Mouse (Mus musculus): ENCODE measurements at regions not wholly inside any gene's neighbourhood (a gene's known extent, or its start where the extent isn't known, plus 50 kb on each side); places are given as distances from the start of the nearest gene placed in this dataset.

DNA sequence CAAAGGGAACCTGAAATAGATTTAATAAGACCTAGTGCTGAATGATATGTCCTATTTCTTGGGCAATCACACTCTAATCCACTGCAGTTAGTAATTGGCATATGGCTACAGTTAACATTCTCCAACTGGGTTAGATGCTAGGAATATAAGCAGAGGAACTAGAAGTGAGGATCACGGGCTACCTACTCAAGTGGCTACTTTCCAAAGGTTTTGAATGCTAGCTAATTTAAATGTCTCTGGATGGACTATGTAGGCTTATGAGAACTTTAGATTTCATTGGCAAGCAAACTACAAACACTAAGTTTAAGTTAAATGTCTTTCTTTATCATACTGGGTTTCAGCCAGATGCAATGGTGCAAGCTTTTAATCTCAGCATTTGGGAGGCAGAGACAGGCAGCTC lies 166.6 kb downstream of the Ifng start:
- WGBS, result 92% methylated on average over 1 of the region's 1 CpGs
- no peak overlapping the region for H3K4me3 ChIP-seq (ENCODE audit: control insufficient read depth, insufficient read depth, low read length)
- no peaks in the 10 kb centered on the region for H3K27me3 ChIP-seq (ENCODE audit: control insufficient read depth, insufficient read depth, low read length)
- DNase-seq, result no peak
- no peaks in the 10 kb centered on the region; the same call in 1 of the 2 replicates for H3K4me1 ChIP-seq (replicated peaks; ENCODE audit: control insufficient read depth, insufficient read depth, low read length)
- H3K27ac ChIP-seq (ENCODE audit: control insufficient read depth, insufficient read depth, low read length), result no peak overlapping the region
- TF ChIP-seq CTCF (IDR thresholded peaks at IDR 0.05; ENCODE audit: borderline replicate concordance, control insufficient read depth, extremely low read depth, insufficient read depth, low read length, poor library complexity) (no peak), POLR2A (IDR thresholded peaks at IDR 0.05; ENCODE audit: control insufficient read depth, extremely low read depth, insufficient read depth, low read length, poor library complexity) (no peak)
- no peaks in the 10 kb centered on the region for H3K36me3 ChIP-seq (ENCODE audit: control insufficient read depth, insufficient read depth, low read length)

- TF ChIP-seq CTCF (IDR thresholded peaks at IDR 0.05; ENCODE audit: borderline replicate concordance, control insufficient read depth, extremely low read depth, insufficient read depth, low read length, poor library complexity) (no peak), POLR2A (IDR thresholded peaks at IDR 0.05; ENCODE audit: control insufficient read depth, extremely low read depth, insufficient read depth, low read length, poor library complexity) (no peak)
- no peak for DNase-seq
- WGBS, result 82% methylated on average over 4 of the region's 4 CpGs
- H3K27me3 ChIP-seq (ENCODE audit: control insufficient read depth, insufficient read depth, low read length), result no peaks in the 10 kb centered on the region
- no peaks in the 10 kb centered on the region; the same call in 1 of the 2 replicates for H3K4me1 ChIP-seq (replicated peaks; ENCODE audit: control insufficient read depth, insufficient read depth, low read length)
- no peaks in the 10 kb centered on the region for H3K36me3 ChIP-seq (ENCODE audit: control insufficient read depth, insufficient read depth, low read length)
- H3K27ac ChIP-seq (ENCODE audit: control insufficient read depth, insufficient read depth, low read length), result no peak overlapping the region
- no peak overlapping the region for H3K4me3 ChIP-seq (ENCODE audit: control insufficient read depth, insufficient read depth, low read length)
Observed at GRCm38 (mm10) chr10:118608376-118609145, 167.7 kb downstream of the Ifng start.

DNA sequence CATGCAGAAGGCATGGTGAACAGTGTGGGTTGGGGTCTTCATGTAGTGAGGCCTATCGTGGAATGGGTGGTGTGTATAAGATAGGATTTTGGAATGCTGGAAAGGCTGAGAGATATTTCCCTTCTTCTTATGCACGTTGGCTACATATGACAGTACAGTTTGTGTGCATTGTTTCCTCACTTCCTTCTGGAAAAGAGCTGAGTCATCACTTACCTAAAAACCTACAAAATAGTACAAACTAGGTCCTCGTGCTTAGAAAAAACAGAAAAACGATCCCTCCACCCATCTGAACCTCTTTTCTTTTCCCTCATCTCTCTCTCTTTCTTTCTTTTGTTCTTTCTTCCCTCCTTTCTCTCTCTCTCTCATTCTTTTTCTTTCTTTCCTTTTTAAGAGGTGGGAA lies 168.3 kb downstream of the Ifng start:
- H3K27me3 ChIP-seq (ENCODE audit: control insufficient read depth, insufficient read depth, low read length), result no peaks in the 10 kb centered on the region
- no peaks in the 10 kb centered on the region for H3K36me3 ChIP-seq (ENCODE audit: control insufficient read depth, insufficient read depth, low read length)
- no peak for TF ChIP-seq CTCF (IDR thresholded peaks at IDR 0.05; ENCODE audit: borderline replicate concordance, control insufficient read depth, extremely low read depth, insufficient read depth, low read length, poor library complexity)
- TF ChIP-seq POLR2A (IDR thresholded peaks at IDR 0.05; ENCODE audit: control insufficient read depth, extremely low read depth, insufficient read depth, low read length, poor library complexity), result no peak
- no peaks in the 10 kb centered on the region for H3K4me1 ChIP-seq (replicated peaks; ENCODE audit: control insufficient read depth, insufficient read depth, low read length)
- no peak overlapping the region for H3K4me3 ChIP-seq (ENCODE audit: control insufficient read depth, insufficient read depth, low read length)
- no peak overlapping the region for H3K27ac ChIP-seq (ENCODE audit: control insufficient read depth, insufficient read depth, low read length)
- WGBS, result 36% methylated on average over 4 of the region's 4 CpGs
- no peak for DNase-seq

- no peaks in the 10 kb centered on the region for H3K4me1 ChIP-seq (replicated peaks; ENCODE audit: control insufficient read depth, insufficient read depth, low read length)
- WGBS, result 63% methylated on average over 7 of the region's 7 CpGs
- H3K27ac ChIP-seq (ENCODE audit: control insufficient read depth, insufficient read depth, low read length), result no peak overlapping the region
- no peak overlapping the region for H3K4me3 ChIP-seq (ENCODE audit: control insufficient read depth, insufficient read depth, low read length)
- DNase-seq, result no peak
- H3K27me3 ChIP-seq (ENCODE audit: control insufficient read depth, insufficient read depth, low read length), result no peaks in the 10 kb centered on the region
- no peaks in the 10 kb centered on the region for H3K36me3 ChIP-seq (ENCODE audit: control insufficient read depth, insufficient read depth, low read length)
- TF ChIP-seq CTCF (IDR thresholded peaks at IDR 0.05; ENCODE audit: borderline replicate concordance, control insufficient read depth, extremely low read depth, insufficient read depth, low read length, poor library complexity) (no peak), POLR2A (IDR thresholded peaks at IDR 0.05; ENCODE audit: control insufficient read depth, extremely low read depth, insufficient read depth, low read length, poor library complexity) (no peak)
Observed at GRCm38 (mm10) chr10:118610868-118611461, 170.1 kb downstream of the Ifng start.

- 95% methylated on average over 7 of the region's 7 CpGs for WGBS
- Histone ChIP-seq H3K27ac (ENCODE audit: control insufficient read depth, insufficient read depth, low read length) (no peak overlapping the region), H3K27me3 (ENCODE audit: control insufficient read depth, insufficient read depth, low read length) (no peaks in the 10 kb centered on the region), H3K4me1 (replicated peaks; ENCODE audit: control insufficient read depth, insufficient read depth, low read length) (no peaks in the 10 kb centered on the region), H3K4me3 (ENCODE audit: control insufficient read depth, insufficient read depth, low read length) (no peak overlapping the region), H3K36me3 (ENCODE audit: control insufficient read depth, insufficient read depth, low read length) (no peaks in the 10 kb centered on the region)
- no peak for DNase-seq
- TF ChIP-seq POLR2A (IDR thresholded peaks at IDR 0.05; ENCODE audit: control insufficient read depth, extremely low read depth, insufficient read depth, low read length, poor library complexity), result no peak
- no peak for TF ChIP-seq CTCF (IDR thresholded peaks at IDR 0.05; ENCODE audit: borderline replicate concordance, control insufficient read depth, extremely low read depth, insufficient read depth, low read length, poor library complexity)
Observed at GRCm38 (mm10) chr10:118612091-118612490, 171.2 kb downstream of the Ifng start.

DNA sequence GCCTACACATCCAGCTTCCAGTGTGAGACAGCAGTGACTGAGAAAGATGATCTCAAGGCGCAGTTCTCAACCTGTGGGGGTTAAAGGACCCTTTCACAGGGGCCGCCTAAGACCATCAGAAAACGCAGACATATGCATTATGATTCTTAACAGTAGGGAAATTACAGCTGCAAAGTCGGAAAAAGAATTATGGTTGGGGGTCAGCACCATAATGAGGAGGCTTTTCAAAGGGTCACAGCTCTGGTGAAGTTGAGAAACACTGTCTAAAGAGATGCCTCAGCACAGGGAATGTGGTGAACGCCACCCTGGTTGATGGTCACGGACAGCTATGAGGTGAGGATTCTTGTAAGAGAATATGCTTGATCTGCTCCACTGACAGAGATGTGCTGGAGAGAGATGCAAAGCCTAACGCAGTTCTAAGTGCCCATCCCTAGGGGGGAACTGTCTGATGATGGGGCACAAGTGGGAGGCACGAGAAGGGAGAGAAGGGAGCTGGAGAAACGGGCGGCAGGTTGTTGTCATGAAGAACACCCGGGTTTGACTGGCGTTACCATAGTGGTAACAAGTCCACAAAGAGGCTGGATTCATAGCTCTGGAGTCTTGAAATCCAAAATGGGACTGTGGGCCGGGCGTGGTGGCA lies 172.3 kb downstream of the Ifng start:
- Histone ChIP-seq H3K27me3 (ENCODE audit: control insufficient read depth, insufficient read depth, low read length) (no peaks in the 10 kb centered on the region), H3K27ac (ENCODE audit: control insufficient read depth, insufficient read depth, low read length) (no peak overlapping the region), H3K4me1 (replicated peaks; ENCODE audit: control insufficient read depth, insufficient read depth, low read length) (no peaks in the 10 kb centered on the region), H3K36me3 (ENCODE audit: control insufficient read depth, insufficient read depth, low read length) (no peaks in the 10 kb centered on the region), H3K4me3 (ENCODE audit: control insufficient read depth, insufficient read depth, low read length) (no peak overlapping the region)
- no peak for TF ChIP-seq POLR2A (IDR thresholded peaks at IDR 0.05; ENCODE audit: control insufficient read depth, extremely low read depth, insufficient read depth, low read length, poor library complexity)
- TF ChIP-seq CTCF (IDR thresholded peaks at IDR 0.05; ENCODE audit: borderline replicate concordance, control insufficient read depth, extremely low read depth, insufficient read depth, low read length, poor library complexity), result no peak
- DNase-seq, result no peak
- WGBS, result 94% methylated on average over 14 of the region's 14 CpGs
